Mouse (Mus musculus): Measurements from ENCODE around the gene Insr. TPM values are rescaled to one million over a fixed set of nuclear protein-coding genes. Genes with fewer than 3 reads are reported as not detected.

Gene Insr
- polyA plus RNA-seq, 1 experiment from 2014 or later: 30.4 TPM

DNA sequence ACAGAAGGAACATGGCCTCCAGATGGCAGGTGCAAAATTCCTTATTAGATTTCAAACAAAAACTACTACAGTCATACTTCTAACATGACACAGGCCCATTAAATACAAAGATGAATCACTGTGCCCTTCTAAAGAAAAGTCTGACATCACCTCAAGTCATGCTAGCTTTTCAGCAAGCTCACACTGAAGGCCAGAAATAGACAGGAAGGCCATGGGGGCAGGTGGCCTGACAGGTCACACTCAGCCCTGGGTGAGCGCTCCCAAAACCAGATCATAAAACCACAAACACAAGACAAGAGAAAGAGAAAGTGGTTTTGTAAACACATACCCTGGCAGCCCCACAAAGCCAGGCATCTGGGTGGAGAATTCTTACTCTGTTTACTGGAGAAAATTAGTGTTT is 32.3 kb downstream of the Insr start:
- 86% methylated on average over 1 of the region's 1 CpGs for WGBS
- Histone ChIP-seq H3K36me3 (peaks cover 49% of the 10 kb centered on the region), H3K9me3 (peaks cover 11% of the 10 kb centered on the region; the same call in 1 of the 2 replicates), H3K27ac (no peak overlapping the region), H3K27me3 (ENCODE audit: insufficient read depth, poor library complexity, severe bottlenecking) (no peaks in the 10 kb centered on the region), H3K4me1 (replicated peaks) (no peaks in the 10 kb centered on the region), H3K4me3 (no peak overlapping the region)
- DNase-seq (ENCODE audit: low spot score): no peak

GRCm38 (mm10) chr8:3243229-3243628 is 36.2 kb downstream of the Insr start:
- no peaks in the 10 kb centered on the region for H3K27me3 ChIP-seq (ENCODE audit: insufficient read depth, poor library complexity, severe bottlenecking)
- no peak for DNase-seq (ENCODE audit: low spot score)
- H3K36me3 ChIP-seq: peaks cover 24% of the 10 kb centered on the region; the same call in 1 of the 2 replicates
- 91% methylated on average over 4 of the region's 4 CpGs for WGBS
- no peak overlapping the region for H3K27ac ChIP-seq
- H3K9me3 ChIP-seq: peaks cover 8% of the 10 kb centered on the region; the same call in 1 of the 2 replicates
- H3K4me3 ChIP-seq: no peak overlapping the region
- H3K4me1 ChIP-seq (replicated peaks): no peaks in the 10 kb centered on the region

DNA sequence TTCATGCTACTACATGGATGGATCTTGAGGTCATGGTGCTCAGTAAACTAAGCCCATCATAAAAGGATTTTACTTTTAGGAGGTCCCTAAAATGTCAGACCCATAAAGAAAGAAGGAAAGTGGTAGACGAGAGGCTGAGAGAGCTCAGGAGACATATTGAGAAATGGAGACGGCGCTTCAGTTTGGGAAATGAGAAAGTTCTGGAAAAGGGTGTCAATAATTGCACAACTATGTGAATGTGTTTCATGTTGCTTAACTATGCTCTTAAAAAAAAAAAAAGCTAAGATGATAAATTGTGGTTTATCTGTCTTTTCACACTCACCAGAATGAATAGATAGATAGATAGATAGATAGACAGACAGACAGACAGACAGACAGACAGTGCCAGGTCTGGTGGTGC is 38.7 kb downstream of the Insr start:
- no peak for DNase-seq (ENCODE audit: low spot score)
- no peak overlapping the region for H3K27ac ChIP-seq
- peaks cover 5% of the 10 kb centered on the region; the same call in 1 of the 2 replicates for H3K9me3 ChIP-seq
- H3K4me1 ChIP-seq (replicated peaks): no peaks in the 10 kb centered on the region
- H3K27me3 ChIP-seq (ENCODE audit: insufficient read depth, poor library complexity, severe bottlenecking): no peaks in the 10 kb centered on the region
- WGBS: 98% methylated on average over 3 of the region's 3 CpGs
- H3K4me3 ChIP-seq: no peak overlapping the region
- H3K36me3 ChIP-seq: peaks cover 6% of the 10 kb centered on the region; the same call in 1 of the 2 replicates

- WGBS: 92% methylated on average over 3 of the region's 3 CpGs
- Histone ChIP-seq H3K36me3 (0 out of 2 replicates have a peak, but pooled peaks cover 4% of the 10 kb centered on the region), H3K9me3 (0 out of 2 replicates have a peak, but pooled peaks cover 3% of the 10 kb centered on the region), H3K4me3 (no peak overlapping the region), H3K4me1 (replicated peaks) (no peaks in the 10 kb centered on the region), H3K27me3 (ENCODE audit: insufficient read depth, poor library complexity, severe bottlenecking) (no peaks in the 10 kb centered on the region), H3K27ac (no peak overlapping the region)
- DNase-seq (ENCODE audit: low spot score): no peak
These were observed 39.8 kb downstream of the Insr start for GRCm38 (mm10) chr8:3239641-3240040.

DNA sequence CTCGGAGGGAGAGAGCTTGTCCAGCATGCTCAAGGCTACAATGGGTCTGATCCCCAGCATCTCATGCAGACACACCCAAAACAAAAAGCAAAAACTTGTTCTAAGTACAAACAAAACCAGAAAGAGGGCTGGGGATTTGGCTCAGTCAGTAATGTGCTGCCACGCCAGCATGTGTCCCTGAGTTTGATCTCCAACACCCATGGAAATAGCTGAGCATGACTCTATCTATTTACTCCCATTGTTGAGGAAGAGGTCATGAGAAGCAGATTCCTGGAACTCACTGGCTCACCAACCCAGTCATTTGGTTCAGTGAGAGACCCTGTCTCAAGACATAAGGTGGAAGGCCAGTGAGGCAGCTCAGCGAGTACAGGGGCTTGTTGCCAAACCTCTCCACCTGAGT is 40.6 kb downstream of the Insr start:
- no peak for DNase-seq (ENCODE audit: low spot score)
- H3K27ac ChIP-seq: no peak overlapping the region
- H3K36me3 ChIP-seq: 0 out of 2 replicates have a peak, but pooled peaks cover 4% of the 10 kb centered on the region
- H3K9me3 ChIP-seq: 0 out of 2 replicates have a peak, but pooled peaks cover 3% of the 10 kb centered on the region
- no peaks in the 10 kb centered on the region for H3K27me3 ChIP-seq (ENCODE audit: insufficient read depth, poor library complexity, severe bottlenecking)
- 88% methylated on average over 3 of the region's 3 CpGs for WGBS
- H3K4me1 ChIP-seq (replicated peaks): no peaks in the 10 kb centered on the region
- H3K4me3 ChIP-seq: no peak overlapping the region

DNA sequence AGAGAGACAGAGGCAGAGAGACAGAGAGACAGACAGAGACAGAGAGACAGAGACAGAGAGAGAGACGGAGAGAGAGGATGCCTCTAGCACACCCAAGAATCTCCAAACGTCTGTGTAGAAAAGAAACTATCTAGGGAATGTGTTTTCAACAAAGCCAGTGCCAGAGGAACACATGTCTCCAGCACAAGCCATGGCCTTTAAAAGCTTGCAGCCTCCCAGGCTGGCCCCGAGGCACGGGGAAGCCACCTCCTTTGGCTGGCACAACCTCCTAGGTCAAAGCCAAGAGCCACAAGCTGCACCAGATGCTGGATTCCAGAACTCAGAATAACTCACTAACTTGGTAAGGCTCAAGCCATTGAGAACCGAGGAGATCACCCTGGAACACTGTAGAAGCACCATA is 42.1 kb downstream of the Insr start:
- no peak for DNase-seq (ENCODE audit: low spot score)
- H3K9me3 ChIP-seq: 0 out of 2 replicates have a peak, but pooled peaks cover 2% of the 10 kb centered on the region

GRCm38 (mm10) chr8:3236277-3236676 is 43.1 kb downstream of the Insr start:
- WGBS: 85% methylated on average over 3 of the region's 3 CpGs
- no peak for DNase-seq (ENCODE audit: low spot score)

More for the DNA sequence above, 42.1 kb downstream of the Insr start:
- Histone ChIP-seq H3K36me3 (no peaks in the 10 kb centered on the region), H3K27me3 (ENCODE audit: insufficient read depth, poor library complexity, severe bottlenecking) (no peaks in the 10 kb centered on the region), H3K4me3 (no peak overlapping the region), H3K4me1 (replicated peaks) (no peaks in the 10 kb centered on the region), H3K27ac (no peak overlapping the region)
- 73% methylated on average over 5 of the region's 5 CpGs for WGBS

DNA sequence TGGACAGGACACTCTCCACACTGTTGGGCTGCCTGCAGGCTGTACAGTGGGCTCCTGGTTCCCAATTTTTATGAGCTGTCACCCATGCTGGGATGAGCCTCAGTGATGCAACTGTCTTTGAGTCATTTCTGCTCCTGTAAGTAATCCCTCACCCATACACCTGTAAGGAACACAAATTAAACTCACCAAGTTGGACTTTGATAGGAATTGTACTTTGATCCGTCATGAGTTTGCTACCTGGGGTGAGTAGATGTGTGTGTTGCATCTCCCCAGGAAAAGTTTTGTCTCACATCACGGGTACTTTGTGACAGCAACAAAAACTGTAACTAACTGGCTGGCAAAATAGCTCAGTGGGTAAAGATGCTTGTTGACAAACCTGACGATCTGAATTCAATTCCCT is 44.8 kb downstream of the Insr start:
- 85% methylated on average over 3 of the region's 3 CpGs for WGBS
- H3K27ac ChIP-seq: no peak overlapping the region
- DNase-seq (ENCODE audit: low spot score): no peak
- no peaks in the 10 kb centered on the region for H3K27me3 ChIP-seq (ENCODE audit: insufficient read depth, poor library complexity, severe bottlenecking)
- no peak overlapping the region for H3K4me3 ChIP-seq
- no peaks in the 10 kb centered on the region for H3K36me3 ChIP-seq
- no peaks in the 10 kb centered on the region for H3K4me1 ChIP-seq (replicated peaks)
- no peaks in the 10 kb centered on the region for H3K9me3 ChIP-seq

More at GRCm38 (mm10) chr8:3236277-3236676, 43.1 kb downstream of the Insr start:
- H3K4me3 ChIP-seq: no peak overlapping the region
- no peaks in the 10 kb centered on the region for H3K27me3 ChIP-seq (ENCODE audit: insufficient read depth, poor library complexity, severe bottlenecking)
- no peaks in the 10 kb centered on the region for H3K4me1 ChIP-seq (replicated peaks)
- no peaks in the 10 kb centered on the region for H3K9me3 ChIP-seq
- H3K36me3 ChIP-seq: no peaks in the 10 kb centered on the region
- H3K27ac ChIP-seq: no peak overlapping the region

GRCm38 (mm10) chr8:3232601-3233000 is 46.8 kb downstream of the Insr start:
- Histone ChIP-seq H3K27me3 (ENCODE audit: insufficient read depth, poor library complexity, severe bottlenecking) (no peaks in the 10 kb centered on the region), H3K27ac (no peak overlapping the region), H3K4me3 (no peak overlapping the region), H3K4me1 (replicated peaks) (no peaks in the 10 kb centered on the region), H3K36me3 (no peaks in the 10 kb centered on the region), H3K9me3 (no peaks in the 10 kb centered on the region)
- WGBS: 95% methylated on average over 2 of the region's 2 CpGs
- no peak for DNase-seq (ENCODE audit: low spot score)

GRCm38 (mm10) chr8:3230118-3231060 is 49.0 kb downstream of the Insr start:
- H3K36me3 ChIP-seq: no peaks in the 10 kb centered on the region
- no peaks in the 10 kb centered on the region for H3K9me3 ChIP-seq
- WGBS: 88% methylated on average over 10 of the region's 10 CpGs
- H3K4me1 ChIP-seq (replicated peaks): no peaks in the 10 kb centered on the region
- H3K27ac ChIP-seq: no peak overlapping the region
- no peaks in the 10 kb centered on the region for H3K27me3 ChIP-seq (ENCODE audit: insufficient read depth, poor library complexity, severe bottlenecking)
- H3K4me3 ChIP-seq: no peak overlapping the region
- DNase-seq (ENCODE audit: low spot score): no peak

DNA sequence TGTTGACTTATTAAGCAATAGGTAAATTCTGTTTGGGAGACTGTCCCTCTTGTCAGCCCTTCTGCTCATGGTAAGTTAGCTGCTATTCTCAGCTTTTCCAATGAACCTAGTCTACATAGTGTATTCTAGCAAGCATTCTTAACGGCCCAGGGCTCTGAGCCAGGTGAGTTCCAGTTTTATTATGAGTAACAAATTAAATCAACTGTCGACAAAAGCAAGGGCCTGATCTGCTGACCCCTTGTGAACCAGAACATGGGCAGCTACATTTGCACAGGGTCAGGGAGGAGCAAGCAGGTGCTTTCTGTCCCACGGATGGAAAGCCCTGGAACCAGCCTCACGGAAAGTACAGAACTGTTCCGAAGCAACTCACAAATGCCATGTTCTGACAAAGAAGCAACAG is 52.0 kb downstream of the Insr start:
- Histone ChIP-seq H3K36me3 (no peaks in the 10 kb centered on the region), H3K9me3 (no peaks in the 10 kb centered on the region)
- 93% methylated on average over 5 of the region's 5 CpGs for WGBS

DNA sequence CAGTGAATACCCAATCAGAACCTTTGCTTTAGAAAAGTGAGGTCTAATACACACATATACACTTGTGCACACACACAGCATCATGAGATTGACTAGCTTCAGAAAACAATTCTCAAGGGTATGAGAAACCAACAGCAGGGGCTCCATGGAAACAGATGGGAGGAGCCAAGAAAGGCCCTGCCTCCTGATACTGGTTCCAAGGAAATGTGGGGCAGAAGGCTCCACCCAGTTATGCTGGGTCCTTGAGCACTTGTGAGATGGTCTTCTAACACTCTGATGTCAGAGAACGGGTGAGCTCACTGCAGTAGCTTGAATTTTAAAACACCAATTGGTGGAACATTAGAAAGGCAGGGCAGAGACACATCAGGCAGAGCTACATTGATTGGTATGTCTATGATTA is 53.7 kb downstream of the Insr start:
- Histone ChIP-seq H3K36me3 (no peaks in the 10 kb centered on the region), H3K9me3 (no peaks in the 10 kb centered on the region), H3K4me1 (replicated peaks) (peaks cover 13% of the 10 kb centered on the region; the same call in 1 of the 2 replicates), H3K4me3 (no peak overlapping the region), H3K27ac (no peak overlapping the region), H3K27me3 (ENCODE audit: insufficient read depth, poor library complexity, severe bottlenecking) (no peaks in the 10 kb centered on the region)
- 83% methylated on average over 1 of the region's 1 CpGs for WGBS
- no peak for DNase-seq (ENCODE audit: low spot score)

More for the DNA sequence above, 52.0 kb downstream of the Insr start:
- no peak for DNase-seq (ENCODE audit: low spot score)
- Histone ChIP-seq H3K27me3 (ENCODE audit: insufficient read depth, poor library complexity, severe bottlenecking) (no peaks in the 10 kb centered on the region), H3K4me1 (replicated peaks) (peaks cover 3% of the 10 kb centered on the region; the same call in 1 of the 2 replicates), H3K4me3 (no peak overlapping the region), H3K27ac (no peak overlapping the region)

GRCm38 (mm10) chr8:3225184-3225583 is 54.2 kb downstream of the Insr start:
- no peaks in the 10 kb centered on the region for H3K36me3 ChIP-seq
- H3K27me3 ChIP-seq (ENCODE audit: insufficient read depth, poor library complexity, severe bottlenecking): no peaks in the 10 kb centered on the region
- H3K4me1 ChIP-seq (replicated peaks): peaks cover 17% of the 10 kb centered on the region; the same call in 1 of the 2 replicates
- 87% methylated on average over 8 of the region's 8 CpGs for WGBS
- H3K4me3 ChIP-seq: no peak overlapping the region
- no peak for DNase-seq (ENCODE audit: low spot score)
- no peak overlapping the region for H3K27ac ChIP-seq
- no peaks in the 10 kb centered on the region for H3K9me3 ChIP-seq
